Mouse (Mus musculus) lung, postnatal 4 days (tissue): Measurements from ENCODE around the gene Pcgf3.
"Not testable (repeated sequence)": the region's sequence is repeated elsewhere in the genome, so short reads cannot be mapped to it uniquely, and the experiment has no call there.

Source experiments
- DNase-seq, 2 experiments: peaks; one replicate each; pipeline ENCODE4 v3.0.0; 2021

The Pcgf3 gene

GRCm38 (mm10) chr5:108473737-108474136 is 12.7 kb downstream of the Pcgf3 start:
- peak; percentile 25 to 63 for DNase-seq

- DNase-seq, result no peak
Measured at GRCm38 (mm10) chr5:108475977-108476376, 14.9 kb downstream of the Pcgf3 start.

DNA sequence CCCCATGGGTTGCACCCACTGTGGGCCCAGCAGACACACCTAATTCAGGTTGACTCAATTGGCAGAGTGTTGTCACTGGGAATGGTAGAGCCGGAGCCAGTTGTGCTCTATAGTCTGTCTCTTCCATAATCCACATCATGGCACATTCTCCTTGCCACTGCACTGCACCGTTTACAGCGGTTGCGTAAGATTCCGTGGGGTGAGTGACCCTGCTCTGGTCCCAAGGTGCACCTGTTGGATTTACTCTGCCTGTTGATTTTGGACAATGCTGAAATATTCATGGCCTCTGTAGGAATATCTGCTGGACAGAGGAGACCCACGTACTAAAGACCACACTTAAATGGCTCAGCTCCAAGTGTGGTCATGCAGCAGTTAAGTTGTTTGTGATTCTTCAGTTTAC is 22.0 kb downstream of the Pcgf3 start:
- no peak for DNase-seq

GRCm38 (mm10) chr5:108485239-108485638 is 24.2 kb downstream of the Pcgf3 start:
- DNase-seq, result peak in 1 of 2 experiments; percentile 41

DNA sequence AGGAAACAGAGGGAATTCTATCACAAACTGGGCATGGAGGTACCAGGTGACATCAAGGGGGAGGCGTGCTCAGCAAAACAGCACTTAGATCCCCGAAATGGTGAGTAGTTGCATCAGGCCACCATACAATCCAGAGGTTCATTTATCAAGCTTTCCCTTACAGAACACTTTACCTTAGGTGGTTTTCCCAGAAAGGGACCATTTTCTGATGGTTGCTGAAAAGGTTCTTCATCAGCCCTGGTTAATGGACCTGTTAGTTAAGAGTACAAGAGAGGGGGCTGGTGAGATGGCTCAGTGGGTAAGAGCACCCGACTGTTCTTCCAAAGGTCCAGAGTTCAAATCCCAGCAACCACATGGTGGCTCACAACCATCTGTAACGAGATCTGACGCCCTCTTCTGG is 25.1 kb downstream of the Pcgf3 start:
- not testable (repeated sequence) for DNase-seq

- DNase-seq, result no peak
Measured at GRCm38 (mm10) chr5:108501573-108501972, 40.5 kb downstream of the Pcgf3 start.

GRCm38 (mm10) chr5:108502286-108502685 is 41.3 kb downstream of the Pcgf3 start:
- no peak for DNase-seq

GRCm38 (mm10) chr5:108515581-108516361 is 54.7 kb downstream of the Pcgf3 start:
- DNase-seq, result no peak

GRCm38 (mm10) chr5:108516655-108517054 is 55.6 kb downstream of the Pcgf3 start:
- DNase-seq, result no peak

- DNase-seq, result no peak
Measured at GRCm38 (mm10) chr5:108518106-108518885, 57.3 kb downstream of the Pcgf3 start.

DNA sequence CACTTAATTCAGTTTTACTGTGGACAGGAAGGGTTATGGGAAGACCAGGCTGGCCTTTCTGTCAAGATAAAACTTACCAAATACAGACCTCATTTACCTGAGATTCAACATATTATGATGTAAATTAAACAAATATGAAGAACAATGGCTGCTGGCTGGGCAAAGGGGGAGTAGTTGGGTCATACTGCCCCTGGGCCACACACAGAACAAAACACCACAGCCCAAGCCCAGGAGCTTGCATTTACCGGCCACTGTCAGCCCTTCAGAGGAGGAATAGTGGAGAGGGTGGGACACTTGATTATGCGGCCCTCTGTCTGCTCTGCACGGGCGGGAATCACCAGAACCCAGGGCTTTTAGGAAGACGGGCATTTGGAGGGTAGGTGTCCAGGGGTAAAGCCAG is 57.9 kb downstream of the Pcgf3 start:
- DNase-seq, result no peak

GRCm38 (mm10) chr5:108520153-108520552 is 59.1 kb downstream of the Pcgf3 start:
- no peak for DNase-seq

GRCm38 (mm10) chr5:108521016-108521415 is 60.0 kb downstream of the Pcgf3 start:
- no peak for DNase-seq

DNA sequence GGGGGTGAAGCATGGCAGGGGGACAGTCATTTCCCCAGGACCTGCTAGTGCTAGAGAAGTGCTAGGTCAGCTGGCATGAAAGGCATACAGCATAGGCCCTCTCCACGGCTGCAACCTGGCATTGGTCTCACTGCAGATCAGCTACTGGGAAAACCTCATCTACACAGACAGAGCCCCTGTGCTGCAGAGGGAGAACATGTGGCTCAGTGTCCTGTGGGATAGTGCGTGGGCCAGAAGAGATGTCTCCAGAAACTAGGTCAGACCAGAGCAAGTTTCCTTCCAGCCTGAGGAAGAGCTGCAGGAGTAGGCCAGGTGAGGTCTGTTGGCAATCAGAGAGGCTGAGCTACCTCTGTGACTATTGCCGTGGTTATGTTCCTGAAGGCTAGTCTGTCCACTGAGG is 60.9 kb downstream of the Pcgf3 start:
- DNase-seq, result no peak

GRCm38 (mm10) chr5:108522597-108522996 is 61.6 kb downstream of the Pcgf3 start:
- no peak for DNase-seq

DNA sequence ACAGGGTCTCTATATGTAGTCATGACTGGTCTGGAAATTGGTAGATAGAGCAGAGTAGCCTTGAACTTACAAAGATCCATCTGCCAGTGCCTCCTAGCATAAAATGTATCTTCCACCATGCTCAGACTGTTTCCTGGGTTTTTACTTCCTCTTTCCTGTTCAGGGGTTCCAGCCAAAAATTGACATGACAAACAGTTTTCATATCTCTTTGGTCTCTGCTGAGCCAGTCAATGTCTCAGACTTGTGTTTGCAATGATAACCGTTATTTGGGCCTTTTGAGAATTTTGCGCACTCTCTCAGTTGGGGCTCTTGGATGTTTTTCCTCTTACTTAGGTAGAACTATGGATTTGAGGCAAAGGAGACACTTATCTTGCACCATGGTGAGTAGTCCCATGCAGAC is 73.2 kb downstream of the Pcgf3 start:
- DNase-seq, result no peak

- no peak for DNase-seq
Measured at GRCm38 (mm10) chr5:108543516-108544291, 82.7 kb downstream of the Pcgf3 start.

DNA sequence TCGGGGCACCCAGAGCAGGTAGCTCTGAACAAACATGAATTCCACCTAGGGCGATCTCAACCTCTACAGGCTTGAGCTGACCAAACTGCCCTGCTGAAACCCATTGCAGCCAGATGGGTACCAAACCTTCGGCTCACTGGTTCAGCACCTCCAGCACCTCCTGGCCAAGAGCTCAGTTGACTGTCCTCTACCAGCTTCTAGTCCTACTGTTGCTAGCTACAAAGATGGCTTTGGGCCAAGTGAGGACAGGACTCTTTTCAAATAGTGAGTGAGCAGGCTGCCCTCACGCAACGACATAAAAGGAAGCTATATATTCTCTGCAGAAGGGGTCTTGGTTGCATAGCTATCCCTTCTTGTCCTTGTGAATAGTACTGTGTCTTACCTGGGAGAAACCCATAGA is 86.6 kb downstream of the Pcgf3 start:
- DNase-seq, result no peak

DNA sequence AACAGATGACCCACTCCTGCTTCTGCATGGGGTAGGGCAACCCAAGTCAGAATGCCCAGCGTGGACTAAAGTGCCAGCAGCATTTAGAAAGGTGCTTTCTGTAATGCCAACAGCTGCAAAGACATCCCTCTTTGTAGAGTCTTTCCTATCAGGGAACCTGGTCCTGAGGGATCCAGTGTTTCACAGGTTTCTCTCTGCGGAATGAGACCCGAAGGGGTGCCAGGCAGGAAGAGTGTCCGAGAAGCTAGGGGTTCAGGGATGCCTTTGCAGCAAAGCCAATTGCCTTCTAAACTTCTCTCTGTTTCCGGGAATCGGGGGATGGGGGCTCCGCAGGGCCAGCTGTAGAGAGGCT is 88.1 kb downstream of the Pcgf3 start:
- no peak for DNase-seq

DNA sequence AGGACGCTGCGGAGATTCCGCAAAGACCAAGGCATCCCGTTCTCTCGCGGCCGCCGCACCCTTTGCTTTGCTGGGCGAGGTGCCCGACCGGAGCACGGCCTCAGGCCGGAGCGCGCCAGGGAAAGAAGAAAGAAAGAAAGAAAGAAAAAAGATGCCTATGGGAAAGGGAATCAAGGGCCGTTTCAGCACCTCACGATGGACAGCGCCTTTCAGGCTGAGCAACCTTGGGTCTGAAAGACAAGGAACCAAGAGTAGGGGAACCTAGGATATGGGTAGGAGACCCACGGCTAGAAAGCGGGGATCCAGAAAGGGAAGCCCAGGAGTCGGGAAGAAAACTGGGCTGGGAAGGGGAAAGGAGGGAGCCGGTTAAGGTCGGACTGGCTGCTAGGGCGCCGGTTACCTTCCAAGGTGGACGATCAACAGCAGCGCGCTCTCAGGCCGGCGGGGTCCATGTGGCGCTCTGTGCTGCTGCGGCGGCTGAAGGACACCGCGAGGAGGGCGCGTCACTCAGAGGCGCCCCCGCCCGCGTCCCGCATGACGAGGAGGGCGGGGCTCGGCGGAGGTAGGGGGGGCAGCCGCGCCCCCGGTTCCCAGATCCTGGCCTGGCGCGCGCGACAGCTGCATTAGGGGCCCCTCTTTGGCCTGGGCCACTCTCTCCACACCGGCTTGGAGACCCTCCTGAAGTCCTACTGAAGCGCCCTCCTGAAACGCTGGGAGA is 88.6 kb downstream of the Pcgf3 start, which contains the start of gene Cplx1:
Gene Cplx1, minus strand, starts transcription at position 536 of the 718 bp plus-strand sequence.
- DNase-seq, result peak; percentile 49 to 62

DNA sequence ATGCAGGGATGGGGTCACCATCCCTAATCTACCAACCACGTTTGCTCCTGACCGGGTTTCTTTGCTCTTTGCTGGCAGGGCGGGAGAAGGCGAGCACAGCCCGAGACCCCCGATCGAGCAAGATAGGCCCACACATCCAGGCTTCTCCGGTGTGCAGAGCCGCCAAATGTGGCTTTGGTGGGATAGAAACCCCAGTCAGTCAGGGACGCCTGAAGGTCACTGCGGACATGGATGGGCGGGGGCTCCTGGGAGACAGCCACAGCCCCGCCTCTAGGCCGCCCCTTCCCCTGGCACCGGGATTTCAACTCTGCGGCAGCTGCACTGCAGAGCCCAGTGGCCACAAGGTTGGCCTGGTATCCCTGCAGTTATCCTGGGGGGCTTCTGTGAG is 89.2 kb downstream of the Pcgf3 start:
- DNase-seq, result no peak

DNA sequence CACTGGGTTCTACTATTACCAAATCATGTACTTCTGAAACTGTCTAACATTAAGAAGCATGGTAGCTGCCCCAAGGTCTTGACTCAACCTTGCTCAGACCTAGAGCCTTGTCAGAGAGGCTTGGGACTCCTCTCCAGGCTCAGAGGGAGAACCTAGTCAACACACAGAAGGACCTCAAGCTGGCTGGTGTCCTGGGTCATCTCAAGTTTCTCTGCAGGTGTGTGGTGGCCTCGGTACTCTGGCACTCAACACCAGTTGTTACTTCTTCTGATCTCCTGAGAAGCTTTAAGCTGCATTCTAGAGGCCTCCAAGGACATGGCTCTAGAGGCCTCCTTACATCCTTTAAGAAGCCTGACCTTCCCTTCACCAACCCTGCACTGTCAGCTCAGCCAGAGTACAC is 93.0 kb downstream of the Pcgf3 start:
- no peak for DNase-seq
